Mouse (Mus musculus) lung, postnatal 10 days (tissue): Measurements from ENCODE around the gene Ctsd.

Experiments used
- DNase-seq: peaks from one replicate; pipeline ENCODE4 v3.0.0; 2021

Ctsd gene

GRCm38 (mm10) chr7:142399250-142399649, 11.4 kb upstream of the Ctsd start:
- no peak for DNase-seq

- no peak for DNase-seq
Measured at GRCm38 (mm10) chr7:142398052-142398451, 10.2 kb upstream of the Ctsd start.

GRCm38 (mm10) chr7:142396611-142397010, 8.8 kb upstream of the Ctsd start:
- no peak for DNase-seq

- DNase-seq = no peak
Measured at GRCm38 (mm10) chr7:142395472-142395871, 7.6 kb upstream of the Ctsd start.

GRCm38 (mm10) chr7:142394261-142395190, 6.7 kb upstream of the Ctsd start:
- no peak for DNase-seq

GRCm38 (mm10) chr7:142393191-142393590, 5.4 kb upstream of the Ctsd start:
- peak; percentile 36 for DNase-seq

GRCm38 (mm10) chr7:142391609-142392008, 3.8 kb upstream of the Ctsd start:
- DNase-seq = no peak

GRCm38 (mm10) chr7:142391108-142391507, 3.3 kb upstream of the Ctsd start:
- no peak for DNase-seq

GRCm38 (mm10) chr7:142389961-142390650, 2.3 kb upstream of the Ctsd start:
- DNase-seq = no peak

GRCm38 (mm10) chr7:142388740-142389139, 902 bp upstream of the Ctsd start:
- DNase-seq = no peak

GRCm38 (mm10) chr7:142388198-142388597, 360 bp upstream of the Ctsd start:
- DNase-seq = no peak

- no peak for DNase-seq
Measured at GRCm38 (mm10) chr7:142386621-142387201, 1.1 kb downstream of the Ctsd start.

- DNase-seq = no peak
Measured at GRCm38 (mm10) chr7:142385742-142386403, 2.0 kb downstream of the Ctsd start.

- DNase-seq = no peak
Measured at GRCm38 (mm10) chr7:142384306-142384705, 3.5 kb downstream of the Ctsd start.

GRCm38 (mm10) chr7:142382567-142382966, 5.3 kb downstream of the Ctsd start, which contains the start of gene Gm49369:
Gm49369 (minus strand) TSS chr7:142382667.
- no peak for DNase-seq

- DNase-seq = no peak
Measured at GRCm38 (mm10) chr7:142381175-142381574, 6.7 kb downstream of the Ctsd start.

GRCm38 (mm10) chr7:142379186-142379585, 8.7 kb downstream of the Ctsd start:
- DNase-seq = no peak

- no peak for DNase-seq
Measured at GRCm38 (mm10) chr7:142377233-142377925, 10.5 kb downstream of the Ctsd start.

GRCm38 (mm10) chr7:142376096-142376495, 11.7 kb downstream of the Ctsd start:
- DNase-seq = no peak

GRCm38 (mm10) chr7:142375261-142375724, 12.5 kb downstream of the Ctsd start:
- no peak for DNase-seq

- DNase-seq = no peak
Measured at GRCm38 (mm10) chr7:142374413-142375015, 13.3 kb downstream of the Ctsd start.
